Comparison of ENCODE assay signal across 9 mouse cellular contexts in the genomic region with DNA sequence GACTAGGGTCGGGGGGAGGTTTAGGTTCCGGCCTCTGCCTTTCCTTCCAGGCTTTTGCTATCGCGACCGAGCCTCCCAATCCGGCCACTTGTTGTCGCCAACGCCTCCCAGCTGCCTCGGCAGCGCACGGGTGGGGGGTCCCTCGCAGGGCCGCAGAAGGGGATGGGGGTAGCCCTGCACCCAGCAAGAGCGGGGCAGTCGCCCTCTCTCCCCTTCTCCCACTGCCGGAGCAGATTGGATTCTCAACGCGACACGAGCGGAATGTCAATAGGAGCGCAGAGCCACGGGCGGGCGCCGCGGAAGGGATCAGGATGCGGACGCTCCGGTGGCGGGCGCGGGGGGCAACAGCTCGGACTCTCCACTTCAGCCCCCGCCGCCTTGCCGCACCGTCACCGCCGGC. TPM values are rescaled to one million over a fixed set of nuclear protein-coding genes. Genes with fewer than 3 reads are reported as not detected.
DNase-seq lines count a peak whose midpoint lies in the region; ATAC-seq and TF ChIP-seq lines count a peak whose summit lies in the region.
"Had no signal": no experiment of that assay in that cellular context is flagged by ENCODE, and none has a peak within 500 bp of the region (broad histone marks: within the 10 kb centered on the region; RNA-seq: fewer than 3 reads in every experiment).

No protein-coding gene starts in this region.

- TF ChIP-seq CTCF in lung, embryonic 14.5 days (IDR thresholded peaks at IDR 0.05; ENCODE audit: low read depth): no peak

- peak overlapping the region; percentile 6; the same call in 1 of the 2 replicates for H3K9ac ChIP-seq in lung, embryonic 14.5 days
- H3K9ac ChIP-seq in forebrain, embryonic 12.5 days: peak overlapping the region; percentile 38
- H3K9ac ChIP-seq in limb, embryonic 15.5 days: no peak overlapping the region

- WGBS in lung, embryonic 14.5 days: under 1% methylated on average over 29 of the region's 39 CpGs
- 0% methylated on average over 39 of the region's 39 CpGs for WGBS in forebrain, embryonic 12.5 days
- under 1% methylated on average over 36 of the region's 39 CpGs for WGBS in limb, embryonic 15.5 days

- no peaks in the 10 kb centered on the region for H3K36me3 ChIP-seq in lung, embryonic 14.5 days (ENCODE audit: insufficient read depth)
- H3K36me3 ChIP-seq in forebrain, embryonic 12.5 days (replicated peaks): no peaks in the 10 kb centered on the region
- H3K36me3 ChIP-seq in limb, embryonic 15.5 days: no peaks in the 10 kb centered on the region

- peak overlapping the region; percentile 84 for H3K4me2 ChIP-seq in lung, embryonic 14.5 days
- H3K4me2 ChIP-seq in forebrain, embryonic 12.5 days: peak overlapping the region; percentile 100
- H3K4me2 ChIP-seq in limb, embryonic 15.5 days: peak overlapping the region; percentile 96

- peak; percentile 20 for DNase-seq in lung, embryonic 14.5 days
- no peak for DNase-seq in lung, postnatal 4 days
- peak; percentile 50 for DNase-seq in retina, postnatal 1 day
- no peak for DNase-seq in spleen, postnatal 14 days (ENCODE audit: low spot score in 2 of 2)
- DNase-seq in cerebellum, adult 11-12 months: no peak

- H3K9me3 ChIP-seq in lung, embryonic 14.5 days (ENCODE audit: low read depth, low read length): no peaks in the 10 kb centered on the region
- H3K9me3 ChIP-seq in forebrain, embryonic 12.5 days: no peaks in the 10 kb centered on the region
- no peaks in the 10 kb centered on the region for H3K9me3 ChIP-seq in limb, embryonic 15.5 days

- no peaks in the 10 kb centered on the region for H3K4me1 ChIP-seq in lung, embryonic 14.5 days (ENCODE audit: insufficient read depth)
- peaks cover 28% of the 10 kb centered on the region for H3K4me1 ChIP-seq in forebrain, embryonic 12.5 days
- peaks cover 19% of the 10 kb centered on the region for H3K4me1 ChIP-seq in limb, embryonic 15.5 days

- H3K27me3 ChIP-seq in lung, embryonic 14.5 days (ENCODE audit: insufficient read depth, low read length): peaks cover 66% of the 10 kb centered on the region
- peaks cover 99% of the 10 kb centered on the region for H3K27me3 ChIP-seq in forebrain, embryonic 12.5 days
- H3K27me3 ChIP-seq in limb, embryonic 15.5 days: peaks cover 99% of the 10 kb centered on the region

- H3K27ac ChIP-seq in lung, embryonic 14.5 days (ENCODE audit: low read depth): no peak overlapping the region
- H3K27ac ChIP-seq in forebrain, embryonic 12.5 days: no peak overlapping the region
- H3K27ac ChIP-seq in limb, embryonic 15.5 days: no peak overlapping the region

- peak overlapping the region; percentile 46 for H3K4me3 ChIP-seq in lung, embryonic 14.5 days (ENCODE audit: low read depth, low read length)
- peak overlapping the region; percentile 61 for H3K4me3 ChIP-seq in forebrain, embryonic 12.5 days (replicated peaks)
- H3K4me3 ChIP-seq in limb, embryonic 15.5 days: peak overlapping the region; percentile 47

- ATAC-seq in lung, embryonic 14.5 days (ENCODE audit: insufficient read depth): peak; percentile 20; the same call in 1 of the 2 replicates
- ATAC-seq in forebrain, embryonic 12.5 days (ENCODE audit: low FRiP score): no peak
- no peak for ATAC-seq in limb, embryonic 15.5 days (ENCODE audit: insufficient number of reproducible peaks, low FRiP score, low TSS enrichment, low read depth)
- no peak for ATAC-seq in erythroblast, adult 5-6 weeks (replicated peaks; ENCODE audit: low FRiP score, poor library complexity, severe bottlenecking)

RNA-seq across cellular contexts. Expression of gene Cabp7, which starts 0.6 kb away (rescaled TPM):
- 0.17 and 0.18 TPM in 2 replicates for polyA plus RNA-seq in lung, embryonic 14.5 days (2014; fragmentation: Nextera tagmentation; extraction: Ambion mirVana)
- polyA plus RNA-seq in forebrain, embryonic 12.5 days (2016; fragmentation: Nextera tagmentation; extraction: Ambion mirVana): 0.62 and 0.64 TPM in 2 replicates
- polyA plus RNA-seq in limb, embryonic 15.5 days (2015; fragmentation: Nextera tagmentation; extraction: Ambion mirVana): 0.05 and 0.11 TPM in 2 replicates
- total RNA-seq in erythroblast, adult 5-6 weeks (2015; ENCODE audit: low replicate concordance): 0.58 TPM in 1 of 2 replicates, not detected in the other
- 0.98 TPM in 1 of 2 replicates, not detected in the other for total RNA-seq in erythroblast, adult 5-6 weeks (2017; ENCODE audit: low replicate concordance)
- polyA plus RNA-seq: small intestine, adult 2 months had no signal

RNA-seq across cellular contexts. Expression of gene Zmat5, which starts 41.5 kb away (rescaled TPM):
- 70.4 and 74.1 TPM in 2 replicates for polyA plus RNA-seq in lung, embryonic 14.5 days (2014; fragmentation: Nextera tagmentation; extraction: Ambion mirVana)
- polyA plus RNA-seq in forebrain, embryonic 12.5 days (2016; fragmentation: Nextera tagmentation; extraction: Ambion mirVana): 74.0 and 75.0 TPM in 2 replicates
- polyA plus RNA-seq in limb, embryonic 15.5 days (2015; fragmentation: Nextera tagmentation; extraction: Ambion mirVana): 60.7 and 63.2 TPM in 2 replicates
- total RNA-seq in erythroblast, adult 5-6 weeks (2015; ENCODE audit: low replicate concordance): 10.7 and 15.0 TPM in 2 replicates
- 2.1 and 2.7 TPM in 2 replicates for total RNA-seq in erythroblast, adult 5-6 weeks (2017; ENCODE audit: low replicate concordance)

RNA-seq across cellular contexts. Expression of gene Uqcr10, which starts 41.8 kb away (rescaled TPM):
- polyA plus RNA-seq in lung, embryonic 14.5 days (2014; fragmentation: Nextera tagmentation; extraction: Ambion mirVana): 736 and 777 TPM in 2 replicates
- 510 and 566 TPM in 2 replicates for polyA plus RNA-seq in forebrain, embryonic 12.5 days (2016; fragmentation: Nextera tagmentation; extraction: Ambion mirVana)
- polyA plus RNA-seq in limb, embryonic 15.5 days (2015; fragmentation: Nextera tagmentation; extraction: Ambion mirVana): 636 and 690 TPM in 2 replicates
- 44.0 and 50.6 TPM in 2 replicates for total RNA-seq in erythroblast, adult 5-6 weeks (2015; ENCODE audit: low replicate concordance)
- total RNA-seq in erythroblast, adult 5-6 weeks (2017; ENCODE audit: low replicate concordance): 12.3 and 48.8 TPM in 2 replicates

Comparison
In these comparisons a context has a peak if more than half of its experiments do, and no peak if none do; other contexts are left out.
1. DNase-seq: peak in lung, embryonic 14.5 days (single experiment) and retina, postnatal 1 day (single experiment); none in lung, postnatal 4 days (0 of 2), spleen, postnatal 14 days (0 of 2) and cerebellum, adult 11-12 months (single experiment).
2. Peak in every context shown above with its lines, with median percentiles within 50 percentile points of each other: H3K4me2 ChIP-seq and H3K4me3 ChIP-seq.